Mouse (Mus musculus) midbrain, embryonic 12.5 days (tissue): ENCODE data around the gene Gna14. TPM values are rescaled to one million over a fixed set of nuclear protein-coding genes. Genes with fewer than 3 reads are reported as not detected.

ENCODE experiments used
- ATAC-seq: fragments of 200-750 bp; cut with Nextera tagmentation; 2 replicates; pipeline ENCODE4 v1.8.0; 2017; ENCODE audit warnings: low read depth, moderate TSS enrichment, moderate library complexity; ENCODE audit not compliant: low FRiP score
- H3K27ac ChIP-seq: fragments of 300-500 bp; sonication (generic); replicated peaks from 2 replicates; pipeline ENCODE4 v1.5.1; 2016; ENCODE audit warnings: mild to moderate bottlenecking
- H3K27me3 ChIP-seq: fragments of 300-500 bp; sonication (generic); 2 replicates; pipeline ENCODE4 v1.6.1; 2016; ENCODE audit warnings: mild to moderate bottlenecking
- H3K36me3 ChIP-seq: fragments of 300-500 bp; sonication (generic); 2 replicates; pipeline ENCODE4 v1.6.1; 2016
- H3K4me1 ChIP-seq: fragments of 300-500 bp; sonication (generic); 2 replicates; pipeline ENCODE4 v1.6.1; 2016
- H3K4me2 ChIP-seq: fragments of 300-500 bp; sonication (generic); replicated peaks from 2 replicates; pipeline ENCODE4 v1.6.1; 2016; ENCODE audit warnings: mild to moderate bottlenecking, moderate library complexity
- H3K4me3 ChIP-seq: fragments of 300-500 bp; sonication (generic); 2 replicates; pipeline ENCODE4 v1.5.1; 2016; ENCODE audit warnings: mild to moderate bottlenecking
- H3K9ac ChIP-seq: fragments of 300-500 bp; sonication (generic); replicated peaks from 2 replicates; pipeline ENCODE4 v1.6.1; 2016; ENCODE audit warnings: mild to moderate bottlenecking, moderate library complexity
- H3K9me3 ChIP-seq: fragments of 300-500 bp; sonication (generic); 2 replicates; pipeline ENCODE4 v1.6.1; 2016; ENCODE audit warnings: mild to moderate bottlenecking
- WGBS: fragments of 180-500 bp; shearing (Covaris S2); methylation state at CpG from one replicate; pipeline ENCODE4 v1.1.7; 2016; 5-methylcytosine and 5-hydroxymethylcytosine counted together
- polyA plus RNA-seq: library from polyadenylated mRNA; unstranded; fragments of >200 nt; fragmentation: Nextera tagmentation; extraction: Ambion mirVana; gene quantifications from 2 replicates; pipeline ENCODE4 v1.2.1, GENCODE M21; 2016

The Gna14 gene
- polyA plus RNA-seq, 1 experiment from 2014 or later: 0.51 TPM

DNA sequence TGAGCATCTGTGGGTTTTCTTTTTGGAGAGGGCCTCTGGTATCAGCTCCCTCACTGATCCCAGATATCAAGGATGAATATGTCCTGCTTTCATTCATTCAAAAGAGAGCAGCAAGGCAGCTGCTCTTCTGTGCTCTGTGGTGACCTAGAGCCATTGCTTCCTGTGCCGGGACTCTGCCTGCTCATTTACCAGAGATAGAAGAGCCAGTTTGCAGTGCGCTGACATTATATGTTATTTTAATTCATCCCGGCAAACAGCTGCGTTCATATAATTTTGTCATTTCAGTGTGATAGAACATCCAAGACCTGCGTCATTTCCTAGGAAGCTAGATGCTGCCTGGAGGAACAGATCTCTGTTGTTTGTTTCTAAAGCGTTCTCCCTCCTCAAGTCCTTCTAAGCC lies 141.2 kb downstream of the Gna14 start:
- no peak overlapping the region for H3K4me2 ChIP-seq
- no peaks in the 10 kb centered on the region for H3K36me3 ChIP-seq
- H3K9me3 ChIP-seq: no peaks in the 10 kb centered on the region
- H3K27me3 ChIP-seq: no peaks in the 10 kb centered on the region
- H3K27ac ChIP-seq: no peak overlapping the region
- ATAC-seq: no peak
- WGBS: 90% methylated on average over 6 of the region's 6 CpGs
- no peak overlapping the region for H3K9ac ChIP-seq
- H3K4me1 ChIP-seq: no peaks in the 10 kb centered on the region
- no peak overlapping the region for H3K4me3 ChIP-seq

GRCm38 (mm10) chr19:16579656-16580260 lies 144.2 kb downstream of the Gna14 start:
- Histone ChIP-seq H3K27ac (no peak overlapping the region), H3K27me3 (no peaks in the 10 kb centered on the region), H3K9me3 (no peaks in the 10 kb centered on the region), H3K4me2 (no peak overlapping the region), H3K4me3 (no peak overlapping the region), H3K36me3 (no peaks in the 10 kb centered on the region), H3K9ac (no peak overlapping the region), H3K4me1 (no peaks in the 10 kb centered on the region)
- 84% methylated on average over 7 of the region's 7 CpGs for WGBS
- no peak for ATAC-seq

DNA sequence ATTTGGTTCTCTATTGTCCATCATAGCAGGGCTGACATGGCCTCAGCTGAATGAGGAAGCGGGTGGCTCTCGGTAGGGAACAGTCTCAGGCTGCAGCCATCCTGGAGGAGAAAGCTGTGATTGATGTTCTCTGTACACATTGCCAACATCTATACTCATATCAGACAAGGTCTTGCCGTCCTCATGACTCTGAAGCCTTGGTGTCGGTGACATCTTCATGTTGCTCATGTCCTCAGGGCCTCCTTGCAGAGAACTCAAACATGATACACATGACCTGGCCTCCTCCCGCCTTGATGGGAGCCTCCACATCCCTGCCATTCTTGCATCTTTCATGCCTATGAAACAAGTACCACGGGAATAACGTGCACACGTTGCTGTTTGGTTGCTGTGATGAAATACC lies 144.9 kb downstream of the Gna14 start:
- 93% methylated on average over 8 of the region's 8 CpGs for WGBS
- no peaks in the 10 kb centered on the region for H3K4me1 ChIP-seq
- no peak overlapping the region for H3K4me3 ChIP-seq
- H3K36me3 ChIP-seq: no peaks in the 10 kb centered on the region
- H3K9ac ChIP-seq: no peak overlapping the region
- H3K27ac ChIP-seq: no peak overlapping the region
- no peaks in the 10 kb centered on the region for H3K27me3 ChIP-seq
- H3K9me3 ChIP-seq: no peaks in the 10 kb centered on the region
- no peak overlapping the region for H3K4me2 ChIP-seq
- ATAC-seq: no peak

DNA sequence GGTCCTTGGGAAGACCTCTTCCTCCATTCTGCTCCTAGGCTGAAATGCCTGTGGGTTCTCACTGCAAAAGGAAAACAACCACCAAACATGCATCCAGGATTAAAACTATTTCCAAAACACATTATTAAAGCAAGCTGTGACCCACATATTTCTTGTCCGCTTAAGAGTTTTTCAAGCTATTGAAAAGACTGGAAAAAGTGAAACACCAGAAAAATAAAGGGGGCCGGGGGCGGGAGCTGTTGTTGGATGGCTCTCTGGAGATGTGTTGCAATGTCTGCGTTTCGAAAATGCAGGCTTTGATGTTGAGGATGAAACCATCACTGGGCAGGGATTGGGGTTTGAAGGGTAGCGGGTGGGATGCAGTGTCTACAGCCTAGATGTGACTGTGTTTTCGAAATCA lies 149.0 kb downstream of the Gna14 start:
- Histone ChIP-seq H3K36me3 (no peaks in the 10 kb centered on the region), H3K4me1 (no peaks in the 10 kb centered on the region), H3K27me3 (no peaks in the 10 kb centered on the region), H3K27ac (no peak overlapping the region), H3K4me2 (no peak overlapping the region), H3K9ac (no peak overlapping the region), H3K9me3 (no peaks in the 10 kb centered on the region), H3K4me3 (no peak overlapping the region)
- 91% methylated on average over 7 of the region's 7 CpGs for WGBS
- ATAC-seq: no peak

DNA sequence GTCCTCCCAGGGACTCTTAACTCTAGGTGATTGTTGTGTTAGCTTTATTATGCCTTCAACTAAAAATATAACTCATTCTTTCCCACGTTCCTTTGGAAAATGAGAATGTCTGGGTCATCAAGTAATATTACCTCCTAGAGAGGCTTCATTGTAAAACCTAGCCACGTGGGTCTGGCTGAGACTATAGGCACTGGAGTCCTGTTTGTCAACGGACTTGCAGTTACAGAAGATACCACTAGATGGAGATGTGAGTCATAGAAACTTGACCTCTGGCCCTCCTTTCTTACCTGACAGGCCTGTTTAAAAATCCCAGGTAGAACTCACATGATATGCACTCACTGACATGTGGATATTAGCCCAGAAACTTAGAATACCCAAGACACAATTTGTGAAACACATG lies 149.8 kb downstream of the Gna14 start:
- Histone ChIP-seq H3K36me3 (no peaks in the 10 kb centered on the region), H3K27me3 (no peaks in the 10 kb centered on the region), H3K4me3 (no peak overlapping the region), H3K4me1 (no peaks in the 10 kb centered on the region), H3K9me3 (no peaks in the 10 kb centered on the region), H3K4me2 (no peak overlapping the region), H3K27ac (no peak overlapping the region), H3K9ac (no peak overlapping the region)
- 11% methylated on average over 3 of the region's 3 CpGs for WGBS
- ATAC-seq: no peak

- WGBS: 87% methylated on average over 7 of the region's 7 CpGs
- no peak overlapping the region for H3K9ac ChIP-seq
- H3K4me1 ChIP-seq: no peaks in the 10 kb centered on the region
- no peaks in the 10 kb centered on the region for H3K9me3 ChIP-seq
- H3K27me3 ChIP-seq: peaks cover 6% of the 10 kb centered on the region; the same call in 1 of the 2 replicates
- H3K36me3 ChIP-seq: no peaks in the 10 kb centered on the region
- no peak overlapping the region for H3K4me3 ChIP-seq
- H3K27ac ChIP-seq: no peak overlapping the region
- ATAC-seq: no peak
- no peak overlapping the region for H3K4me2 ChIP-seq
These were observed 157.9 kb downstream of the Gna14 start for GRCm38 (mm10) chr19:16593256-16593974.

GRCm38 (mm10) chr19:16593975-16594317 lies 158.4 kb downstream of the Gna14 start:
- H3K9ac ChIP-seq: no peak overlapping the region
- no peak for ATAC-seq
- no peaks in the 10 kb centered on the region for H3K4me1 ChIP-seq
- no peaks in the 10 kb centered on the region for H3K36me3 ChIP-seq
- no peak overlapping the region for H3K4me3 ChIP-seq
- H3K27ac ChIP-seq: no peak overlapping the region
- peaks cover 9% of the 10 kb centered on the region; the same call in 1 of the 2 replicates for H3K27me3 ChIP-seq
- no peak overlapping the region for H3K4me2 ChIP-seq
- no peaks in the 10 kb centered on the region for H3K9me3 ChIP-seq

- Histone ChIP-seq H3K4me3 (no peak overlapping the region), H3K36me3 (no peaks in the 10 kb centered on the region), H3K27me3 (peaks cover 9% of the 10 kb centered on the region), H3K9me3 (no peaks in the 10 kb centered on the region), H3K27ac (no peak overlapping the region), H3K4me2 (no peak overlapping the region), H3K4me1 (no peaks in the 10 kb centered on the region), H3K9ac (no peak overlapping the region)
- 88% methylated on average over 6 of the region's 6 CpGs for WGBS
- no peak for ATAC-seq
These were observed 161.7 kb downstream of the Gna14 start for GRCm38 (mm10) chr19:16597216-16597615.

- peak; percentile 64 for ATAC-seq
- 50% methylated on average over 11 of the region's 11 CpGs for WGBS
- Histone ChIP-seq H3K27ac (no peak overlapping the region), H3K4me2 (peak overlapping the region; percentile 30), H3K27me3 (peaks cover 9% of the 10 kb centered on the region), H3K4me1 (no peaks in the 10 kb centered on the region), H3K36me3 (no peaks in the 10 kb centered on the region), H3K4me3 (no peak overlapping the region), H3K9me3 (no peaks in the 10 kb centered on the region), H3K9ac (0 out of 2 replicates have a peak overlapping the region, but pooled peaks have one; percentile 3)
These were observed 163.2 kb downstream of the Gna14 start for GRCm38 (mm10) chr19:16598653-16599297.

- no peaks in the 10 kb centered on the region for H3K9me3 ChIP-seq
- no peaks in the 10 kb centered on the region for H3K36me3 ChIP-seq
- no peak overlapping the region for H3K27ac ChIP-seq
- 18% methylated on average over 9 of the region's 9 CpGs for WGBS
- H3K4me3 ChIP-seq: no peak overlapping the region
- 0 out of 2 replicates have a peak overlapping the region, but pooled peaks have one; percentile 3 for H3K9ac ChIP-seq
- H3K27me3 ChIP-seq: peaks cover 9% of the 10 kb centered on the region
- ATAC-seq: peak; percentile 71
- H3K4me2 ChIP-seq: peak overlapping the region; percentile 30
- no peaks in the 10 kb centered on the region for H3K4me1 ChIP-seq
These were observed 163.9 kb downstream of the Gna14 start for GRCm38 (mm10) chr19:16599298-16599970.

GRCm38 (mm10) chr19:16602026-16602425 lies 166.5 kb downstream of the Gna14 start:
- WGBS: 80% methylated on average over 8 of the region's 8 CpGs
- H3K4me2 ChIP-seq: no peak overlapping the region
- H3K4me1 ChIP-seq: no peaks in the 10 kb centered on the region
- H3K9ac ChIP-seq: no peak overlapping the region
- no peaks in the 10 kb centered on the region for H3K36me3 ChIP-seq
- H3K27me3 ChIP-seq: peaks cover 9% of the 10 kb centered on the region
- ATAC-seq: no peak
- H3K27ac ChIP-seq: no peak overlapping the region
- H3K9me3 ChIP-seq: no peaks in the 10 kb centered on the region
- H3K4me3 ChIP-seq: no peak overlapping the region

- no peak overlapping the region for H3K4me2 ChIP-seq
- no peak overlapping the region for H3K27ac ChIP-seq
- H3K9ac ChIP-seq: no peak overlapping the region
- no peaks in the 10 kb centered on the region for H3K4me1 ChIP-seq
- no peak for ATAC-seq
- no peaks in the 10 kb centered on the region for H3K9me3 ChIP-seq
- H3K36me3 ChIP-seq: no peaks in the 10 kb centered on the region
- H3K27me3 ChIP-seq: no peaks in the 10 kb centered on the region
- WGBS: 93% methylated on average over 6 of the region's 6 CpGs
- H3K4me3 ChIP-seq: no peak overlapping the region
These were observed 172.1 kb downstream of the Gna14 start for GRCm38 (mm10) chr19:16607634-16608033.
